Mouse (Mus musculus): Measurements from ENCODE around the gene Melk. TPM values are rescaled to one million over a fixed set of nuclear protein-coding genes. Genes with fewer than 3 reads are reported as not detected.

The Melk gene
- total RNA-seq (2021), result under 1 TPM; 0.23 to 0.64 TPM

DNA sequence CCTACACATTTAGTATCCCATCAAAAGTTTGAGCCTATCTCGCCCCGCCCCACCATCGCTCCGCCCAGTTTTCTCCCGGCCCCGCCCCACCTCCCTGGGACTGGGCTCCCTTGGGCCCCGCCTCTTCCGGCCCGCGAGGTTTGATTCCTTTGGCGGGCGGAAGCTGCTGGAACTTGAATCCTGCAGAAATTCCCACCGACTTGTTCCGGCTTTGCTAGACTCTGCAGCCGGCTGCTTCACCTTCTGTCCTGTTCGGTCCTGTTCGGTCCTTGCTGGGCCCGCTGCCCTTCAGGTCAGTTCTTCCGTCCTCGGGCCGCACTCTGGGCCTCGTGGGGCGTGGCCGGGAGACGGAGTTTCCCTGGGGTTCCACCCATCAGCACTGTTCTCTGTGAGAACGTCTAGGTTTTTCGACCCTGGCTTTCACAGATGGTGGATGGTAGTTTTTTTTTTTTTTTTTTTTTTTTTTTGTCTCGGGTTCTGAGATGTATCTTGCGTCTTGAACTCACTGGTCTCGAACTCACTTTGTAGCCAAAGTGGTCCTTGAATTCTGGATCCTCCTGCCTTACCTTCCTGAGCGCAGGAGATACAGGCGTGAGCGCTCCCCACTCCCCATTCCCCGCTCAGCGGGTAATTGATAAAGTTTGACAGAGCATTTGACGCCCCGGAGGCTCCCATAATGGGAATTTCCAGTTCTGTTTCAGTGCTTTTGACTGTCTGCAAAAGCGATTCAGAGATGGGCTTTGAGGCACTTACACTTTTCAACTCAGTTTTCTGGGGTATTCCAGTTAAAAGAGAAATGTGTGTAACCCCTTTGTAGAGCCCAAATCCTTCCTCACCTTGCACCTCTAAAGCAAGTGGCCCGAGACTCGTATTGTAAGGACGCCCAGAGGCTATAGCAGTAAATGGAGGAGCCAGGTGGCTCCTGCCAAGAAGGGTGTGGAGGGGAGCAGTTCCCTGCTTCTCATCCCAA lies at the start of gene Melk:
Melk (plus strand) TSS at position 96 of the 970 bp plus-strand sequence.
- peak; percentile 14 to 51 for DNase-seq (ENCODE audit: extremely low spot score in 1 of 2, low spot score in 1 of 2)

DNA sequence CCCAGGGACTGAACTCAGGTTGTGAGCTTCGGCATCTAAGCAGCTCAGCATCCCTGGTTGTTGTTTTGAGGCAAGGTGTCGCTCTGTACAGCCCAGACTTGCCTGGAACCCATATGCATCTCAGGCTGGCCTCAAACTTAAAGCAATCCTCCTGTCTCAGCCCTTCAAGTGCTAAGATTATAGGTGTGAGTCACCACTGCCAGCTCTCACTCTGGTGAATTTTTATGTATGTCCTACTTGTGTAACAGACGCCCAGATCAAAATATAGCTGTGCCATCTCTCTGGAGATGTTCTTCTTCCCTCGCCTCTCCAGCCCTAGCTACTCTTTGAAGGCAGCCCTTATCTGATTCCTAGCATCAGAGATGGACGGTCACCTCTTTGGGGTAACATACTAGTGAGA lies 49.2 kb upstream of the Melk start:
- DNase-seq (ENCODE audit: extremely low spot score in 1 of 2, low spot score in 1 of 2), result no peak

DNA sequence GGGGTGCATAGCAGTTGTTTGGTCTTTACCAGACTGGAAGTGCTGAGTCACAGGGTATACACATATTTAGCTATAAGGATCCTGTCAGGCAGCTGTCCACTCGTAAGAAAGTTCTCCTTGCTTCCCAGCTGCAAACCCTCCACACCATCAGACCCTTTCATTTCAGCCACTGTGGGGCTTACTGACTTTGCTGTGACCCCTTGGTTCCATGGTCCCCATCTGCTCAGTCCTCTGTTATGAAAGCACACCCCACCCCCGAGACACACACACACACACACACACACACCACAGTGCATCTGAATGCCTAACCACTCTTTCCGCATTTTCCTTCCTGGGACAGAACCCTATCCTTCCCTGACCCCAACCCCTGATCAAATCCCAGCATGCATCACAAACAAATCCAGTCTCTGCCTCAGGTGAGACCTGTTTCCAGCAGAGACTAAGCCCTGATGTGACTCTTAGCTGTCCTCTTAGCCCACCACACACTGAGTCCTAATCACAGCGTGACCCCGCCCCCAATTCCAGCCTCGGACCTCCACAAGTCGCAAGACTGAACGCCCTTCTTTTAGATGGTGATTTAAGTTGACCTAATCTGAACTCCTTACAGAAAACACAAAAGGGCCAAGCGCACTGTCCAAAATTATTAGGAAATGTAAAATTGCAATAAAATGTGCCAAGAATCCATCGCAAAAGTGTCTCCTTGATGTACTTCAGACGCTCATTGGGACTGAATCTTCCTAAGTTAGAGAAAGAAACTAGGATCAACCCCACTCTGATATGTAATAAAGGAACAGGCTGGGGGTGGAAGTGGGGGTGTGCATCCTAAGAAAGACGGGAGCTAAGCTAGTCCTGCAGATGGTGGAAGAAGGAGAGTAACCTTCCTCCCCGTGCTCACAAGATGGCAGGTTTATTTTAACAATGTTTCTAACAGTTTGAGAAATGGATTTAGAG lies 48.4 kb upstream of the Melk start:
- DNase-seq (ENCODE audit: extremely low spot score in 1 of 2, low spot score in 1 of 2), result no peak

DNA sequence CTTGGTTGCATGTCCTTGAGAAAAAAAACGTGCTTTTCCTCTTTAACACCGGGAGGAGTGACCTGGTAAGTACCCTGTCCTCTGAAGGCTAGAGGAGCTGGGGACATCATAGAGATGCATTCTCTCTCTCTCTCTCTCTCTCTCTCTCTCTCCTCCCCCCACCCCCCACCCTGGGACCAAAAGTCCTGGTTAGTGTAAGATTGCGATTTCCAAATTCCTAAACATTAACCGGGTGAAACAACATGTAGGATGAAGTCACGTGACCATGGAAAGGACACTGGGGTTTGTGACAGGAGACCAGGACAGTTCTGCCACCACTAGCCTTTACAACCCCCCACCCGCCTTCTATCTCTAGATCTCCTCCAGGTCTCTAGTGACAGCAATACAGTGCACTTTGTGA lies 47.5 kb upstream of the Melk start:
- DNase-seq (ENCODE audit: extremely low spot score in 1 of 2, low spot score in 1 of 2), result no peak

DNA sequence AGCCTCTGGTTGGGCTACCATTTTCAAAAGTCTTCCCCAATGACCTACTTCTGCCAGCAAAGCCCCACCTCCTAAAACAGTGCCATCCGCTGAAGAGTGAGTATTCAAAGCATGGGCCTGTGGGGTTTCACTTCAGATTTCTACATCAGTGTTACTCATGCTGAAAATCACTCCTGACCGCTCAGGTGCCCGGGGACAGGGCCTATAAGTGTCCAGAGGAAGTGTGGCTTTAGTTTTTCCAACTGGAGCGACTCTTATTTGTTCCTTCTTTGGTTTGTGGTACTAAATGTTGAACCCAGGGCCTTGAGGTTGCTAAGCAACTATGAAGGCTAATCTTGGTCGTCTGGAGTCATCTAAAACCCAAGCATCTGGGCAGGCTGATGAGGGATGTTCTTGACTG lies 46.1 kb upstream of the Melk start:
- DNase-seq (ENCODE audit: extremely low spot score in 1 of 2, low spot score in 1 of 2), result no peak

DNA sequence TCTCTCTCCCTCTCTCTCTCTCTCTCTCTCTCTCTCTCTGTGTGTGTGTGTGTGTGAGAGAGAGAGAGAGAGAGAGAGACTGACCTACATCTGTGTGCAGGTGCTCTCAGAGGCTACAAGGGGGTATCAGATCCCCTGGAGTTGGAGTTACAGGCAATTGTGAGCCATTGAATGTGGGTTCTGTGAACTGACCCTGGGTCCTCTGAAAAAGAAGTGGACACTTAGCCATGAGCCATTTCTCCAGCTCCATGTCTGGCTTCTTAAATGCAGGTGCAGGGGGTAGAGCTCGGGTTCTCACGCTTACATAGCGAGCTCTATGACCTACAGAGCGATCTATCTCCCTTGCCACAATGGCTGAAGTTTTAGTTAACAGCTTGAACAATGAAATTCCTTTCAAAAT lies 41.5 kb upstream of the Melk start:
- DNase-seq (ENCODE audit: extremely low spot score in 1 of 2, low spot score in 1 of 2), result no peak

DNA sequence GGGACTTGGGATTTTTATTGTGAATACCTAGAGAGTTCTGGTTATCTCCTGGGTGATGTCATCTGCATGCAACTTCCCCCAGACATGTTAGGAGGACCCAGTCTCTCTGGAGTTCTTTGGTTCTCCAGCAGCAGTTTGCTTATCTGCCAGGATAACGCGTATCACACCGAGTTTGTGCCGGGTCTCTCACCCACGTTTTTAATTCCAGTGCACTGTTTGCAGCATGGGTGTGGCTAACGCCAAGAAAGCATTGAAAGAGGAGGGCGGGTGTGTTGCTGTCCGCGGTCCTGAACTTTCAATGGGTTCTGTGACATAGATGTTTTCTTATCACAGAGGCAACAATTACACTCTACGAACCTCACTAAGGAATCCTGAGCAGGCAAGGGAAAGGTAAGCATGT lies 40.4 kb upstream of the Melk start:
- DNase-seq (ENCODE audit: extremely low spot score in 1 of 2, low spot score in 1 of 2), result peak in 1 of 2 experiments; percentile 11

DNA sequence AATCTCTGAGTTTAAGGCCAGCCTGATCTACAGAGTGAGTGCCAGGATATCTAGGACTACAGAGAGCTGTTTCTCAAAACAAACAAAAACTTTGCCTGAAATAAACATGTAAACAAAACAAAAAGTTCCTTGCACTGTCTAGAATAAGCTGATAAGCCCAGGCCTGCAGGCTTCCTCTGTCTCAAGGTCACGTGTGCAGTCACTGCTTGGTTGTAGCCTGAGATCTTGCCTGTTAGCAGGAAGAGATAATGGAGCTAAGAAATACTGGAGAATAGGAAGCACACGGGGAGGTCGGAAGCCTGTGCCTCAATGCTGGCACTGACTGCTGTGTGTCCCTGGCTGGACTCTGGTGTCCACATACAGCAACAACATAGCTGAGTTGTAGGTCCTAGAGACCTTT lies 35.2 kb upstream of the Melk start:
- DNase-seq (ENCODE audit: extremely low spot score in 1 of 2, low spot score in 1 of 2), result no peak

DNA sequence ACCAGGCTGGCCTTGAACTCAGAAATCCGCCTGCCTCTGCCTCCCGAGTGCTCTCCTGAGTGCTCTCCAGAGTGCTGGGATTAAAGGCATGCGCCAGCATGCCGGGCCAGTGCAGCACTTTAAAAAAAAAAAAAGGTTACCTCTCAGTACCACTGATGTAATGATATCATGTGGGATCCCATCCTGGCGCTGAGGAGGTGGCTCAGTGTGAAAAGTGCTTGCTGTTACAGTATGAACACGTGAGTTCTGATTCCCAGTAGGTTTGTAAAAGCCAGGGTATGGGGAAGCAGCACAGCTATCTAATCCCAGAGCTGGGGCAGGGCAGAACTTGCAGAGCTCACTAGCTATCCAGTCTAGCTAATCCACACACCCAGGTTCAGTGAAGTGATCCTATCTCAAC lies 33.2 kb upstream of the Melk start:
- no peak for DNase-seq (ENCODE audit: extremely low spot score in 1 of 2, low spot score in 1 of 2)

DNA sequence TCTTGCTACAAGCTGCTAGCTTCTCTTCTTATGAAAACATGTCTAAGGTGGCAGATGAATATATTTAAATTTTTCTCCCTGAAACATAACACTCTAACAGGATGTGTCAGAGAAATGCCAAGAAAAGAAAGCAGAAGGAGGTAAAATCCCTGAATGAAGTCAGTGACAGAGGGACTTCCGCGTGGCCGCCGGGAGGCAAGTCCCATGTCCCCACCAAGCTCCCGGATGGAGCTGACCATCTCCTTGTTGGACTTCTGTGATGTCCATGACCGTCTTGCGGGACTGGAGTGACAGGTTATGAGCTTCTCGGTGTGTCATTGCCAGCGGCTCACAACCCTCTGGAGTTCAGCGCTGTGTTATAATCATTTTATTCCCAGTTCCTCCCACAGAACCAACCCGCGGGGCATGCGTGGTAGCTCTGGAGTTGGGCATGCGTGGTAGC lies 31.3 kb upstream of the Melk start:
- DNase-seq (ENCODE audit: extremely low spot score in 1 of 2, low spot score in 1 of 2), result no peak

DNA sequence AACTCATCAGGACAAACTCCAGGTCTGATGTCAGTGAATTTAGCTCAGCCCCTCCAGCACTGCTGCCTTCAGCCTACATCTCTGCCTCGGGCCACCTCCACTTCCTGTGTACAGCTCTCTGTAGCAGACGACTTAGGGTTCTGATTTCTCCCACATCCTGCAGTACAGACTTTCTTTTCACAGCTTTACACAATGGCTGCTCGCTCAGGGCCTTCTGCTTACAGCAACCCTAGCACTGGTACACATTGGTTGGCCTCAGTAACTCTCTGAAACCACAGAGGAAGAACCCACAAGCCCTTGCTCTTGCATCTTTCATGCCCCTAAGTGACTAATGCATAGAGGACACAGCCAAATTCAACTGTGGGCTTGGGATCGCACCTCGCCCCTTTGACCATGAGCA lies 29.5 kb upstream of the Melk start:
- DNase-seq (ENCODE audit: extremely low spot score in 1 of 2, low spot score in 1 of 2), result no peak

DNA sequence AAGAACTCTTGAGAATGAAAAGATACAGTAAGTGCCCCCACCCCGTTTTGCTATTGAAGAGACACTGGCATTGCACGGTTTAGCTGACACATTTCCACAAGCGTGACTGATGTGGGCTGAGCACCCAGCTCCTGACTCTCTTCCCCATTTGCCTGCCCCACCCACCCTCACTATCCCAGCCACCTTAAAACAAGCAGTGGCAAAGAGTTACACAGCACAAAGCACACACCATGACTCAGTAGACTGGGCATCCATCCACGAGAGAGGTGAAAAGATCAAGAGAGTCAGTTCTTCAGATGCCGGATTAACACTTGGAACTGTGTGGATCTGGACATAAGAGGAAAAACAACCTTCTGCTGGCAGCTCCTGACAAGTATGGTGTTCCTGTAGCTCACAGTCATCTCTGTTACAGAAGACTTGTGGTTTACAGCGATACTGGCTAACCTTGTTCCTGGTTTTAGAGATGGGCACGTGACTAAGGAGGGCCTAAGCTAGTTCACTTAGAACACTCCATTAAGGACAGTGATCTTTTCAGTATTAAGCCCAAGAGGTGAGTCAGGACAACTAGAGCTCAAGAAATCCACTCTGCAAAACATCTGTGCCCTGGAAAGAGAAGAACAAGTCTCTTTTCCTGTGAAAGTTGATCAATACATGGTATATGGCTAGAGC lies 18.9 kb upstream of the Melk start:
- DNase-seq (ENCODE audit: extremely low spot score in 1 of 2, low spot score in 1 of 2), result no peak

DNA sequence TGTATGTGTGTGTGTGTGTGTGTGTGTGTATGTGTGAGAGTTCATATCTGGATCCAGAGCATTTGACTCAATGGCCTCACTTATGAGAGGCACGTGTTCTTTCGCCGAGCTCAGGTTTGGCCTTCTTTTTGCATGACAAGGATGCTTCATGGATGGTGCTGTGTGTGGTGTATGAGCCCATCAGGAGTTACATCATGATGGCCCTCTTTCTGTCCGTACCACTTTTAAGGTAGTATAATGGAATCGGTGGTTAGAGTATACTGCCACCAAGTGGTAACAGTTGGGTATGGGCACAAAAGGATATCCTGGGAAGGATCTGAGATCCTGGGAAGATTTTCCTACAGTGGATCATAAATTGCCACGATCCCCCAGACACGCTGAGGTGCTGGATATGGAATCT lies 8.1 kb upstream of the Melk start:
- DNase-seq (ENCODE audit: extremely low spot score in 1 of 2, low spot score in 1 of 2), result peak; percentile 35 to 55

DNA sequence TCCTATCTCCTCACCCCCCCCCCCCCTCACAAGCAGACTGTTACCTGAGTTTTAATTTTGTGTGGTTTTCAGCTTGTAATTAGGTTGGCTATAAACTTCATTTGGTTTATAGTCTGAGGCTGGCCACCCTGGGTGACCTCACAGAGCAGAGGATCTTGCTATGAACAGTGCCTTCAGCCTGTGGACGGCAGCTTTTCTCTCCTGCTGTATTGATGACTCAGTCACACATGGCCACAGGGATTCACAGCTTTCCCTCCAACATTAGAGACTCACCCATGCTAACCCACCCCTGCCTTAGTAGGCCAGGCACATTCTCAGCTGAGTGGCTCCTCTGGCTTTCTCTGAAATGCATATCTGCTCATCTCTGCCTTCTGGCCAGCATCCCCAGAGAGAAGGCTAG lies 4.8 kb upstream of the Melk start:
- DNase-seq (ENCODE audit: extremely low spot score in 1 of 2, low spot score in 1 of 2), result no peak

DNA sequence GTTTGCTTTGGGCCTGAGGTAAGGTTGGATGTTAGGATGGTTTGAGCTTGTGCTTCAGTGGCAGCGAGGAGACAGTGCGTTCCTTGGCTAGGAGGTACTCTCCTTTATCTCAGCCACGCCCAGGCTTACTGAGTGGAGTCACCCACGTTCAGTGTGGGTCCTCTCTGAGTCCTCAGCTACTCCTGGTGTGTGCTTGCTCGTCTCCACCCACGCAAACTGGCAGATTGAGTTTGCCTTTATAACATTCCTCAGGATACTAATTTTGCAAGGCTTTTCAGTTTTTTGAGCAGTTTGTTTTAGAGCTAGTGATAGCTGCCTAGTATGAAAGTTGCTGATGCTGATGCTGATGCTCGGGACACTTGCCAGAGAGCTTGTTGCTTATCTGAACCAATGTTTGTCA lies 5.9 kb downstream of the Melk start:
- no peak for DNase-seq (ENCODE audit: extremely low spot score in 1 of 2, low spot score in 1 of 2)

DNA sequence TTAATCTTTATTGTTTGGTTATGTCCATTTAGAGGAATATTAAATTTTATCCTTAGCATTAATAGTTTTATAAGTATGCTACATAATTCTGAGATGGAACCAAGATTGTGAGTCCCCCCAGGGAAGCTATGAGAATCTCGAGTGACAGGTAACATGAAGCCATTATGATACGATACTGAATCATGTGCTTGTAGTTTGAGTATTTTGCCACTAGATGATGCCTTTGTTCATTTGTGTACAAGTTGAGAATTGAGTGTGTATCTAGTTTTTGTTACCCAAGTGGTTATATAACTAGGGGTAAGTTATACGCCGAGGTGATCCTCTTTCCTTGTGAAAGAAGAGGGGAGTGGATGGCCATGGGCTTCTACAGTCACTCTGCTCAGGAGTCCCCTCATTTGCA lies 9.8 kb downstream of the Melk start:
- DNase-seq (ENCODE audit: extremely low spot score in 1 of 2, low spot score in 1 of 2), result no peak

DNA sequence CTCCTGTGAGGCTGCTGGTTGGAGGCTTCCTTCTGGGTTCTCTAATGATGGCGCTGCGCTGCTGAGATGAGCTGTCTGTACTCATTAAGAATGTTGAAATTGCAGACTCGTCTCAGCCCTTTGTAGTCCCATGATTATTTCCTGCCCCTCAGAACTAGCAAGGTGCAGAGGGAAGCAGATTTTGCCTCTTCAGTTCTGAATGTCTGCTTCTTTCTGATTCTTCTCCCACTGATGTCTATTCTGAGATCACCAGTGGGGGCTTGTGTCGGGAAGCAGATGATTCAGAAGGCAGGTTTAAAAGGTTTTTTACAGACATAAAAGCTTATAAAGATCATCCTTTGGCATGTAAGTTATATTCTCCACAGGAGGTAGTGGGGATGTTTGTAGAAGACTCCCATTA lies 10.2 kb downstream of the Melk start:
- no peak for DNase-seq (ENCODE audit: extremely low spot score in 1 of 2, low spot score in 1 of 2)

DNA sequence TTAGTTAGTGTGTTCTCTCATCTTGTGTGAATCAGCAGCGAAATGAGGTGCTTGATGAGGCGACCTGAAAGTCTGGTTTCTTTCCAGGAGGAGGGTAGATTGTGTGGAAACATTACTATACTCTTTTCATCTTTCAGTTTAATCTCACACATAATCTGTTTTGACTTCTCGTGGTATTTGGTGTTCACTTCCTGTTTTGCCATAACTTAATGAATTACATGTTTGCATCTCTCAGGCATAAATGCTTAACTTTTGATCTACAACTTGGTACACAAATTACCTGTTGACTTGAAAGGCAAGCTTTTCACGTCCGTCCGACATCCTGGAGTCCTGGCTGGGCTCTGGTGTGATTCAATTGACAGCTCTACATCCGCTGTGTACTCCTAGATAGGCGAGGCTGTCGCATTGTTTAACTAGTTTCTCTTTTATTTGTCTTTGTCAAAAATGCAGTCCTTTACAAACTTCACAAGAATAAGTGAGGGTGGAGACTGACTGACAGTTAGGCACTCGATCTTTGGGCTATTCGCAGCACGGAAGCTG lies 15.7 kb downstream of the Melk start:
- DNase-seq (ENCODE audit: extremely low spot score in 1 of 2, low spot score in 1 of 2), result no peak

DNA sequence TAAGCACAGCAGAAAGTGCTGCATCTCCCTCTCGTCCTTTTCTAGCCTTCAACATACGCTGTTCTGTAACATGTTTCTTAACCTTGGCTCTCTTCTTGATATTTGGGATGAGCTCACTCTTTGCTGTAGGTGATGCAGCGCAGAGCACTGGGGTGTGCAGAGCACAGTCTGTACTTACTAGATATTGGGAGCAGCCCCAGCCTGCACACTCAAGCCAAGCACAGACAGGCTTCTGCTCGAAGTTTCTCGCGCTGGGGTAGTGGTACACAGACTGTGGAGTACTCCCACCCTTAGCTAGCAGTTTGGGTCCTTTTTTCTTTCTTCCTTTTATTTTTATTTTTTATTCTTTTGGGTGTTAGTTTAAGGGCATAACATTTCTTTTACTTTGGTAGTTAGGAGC lies 19.8 kb downstream of the Melk start:
- no peak for DNase-seq (ENCODE audit: extremely low spot score in 1 of 2, low spot score in 1 of 2)

DNA sequence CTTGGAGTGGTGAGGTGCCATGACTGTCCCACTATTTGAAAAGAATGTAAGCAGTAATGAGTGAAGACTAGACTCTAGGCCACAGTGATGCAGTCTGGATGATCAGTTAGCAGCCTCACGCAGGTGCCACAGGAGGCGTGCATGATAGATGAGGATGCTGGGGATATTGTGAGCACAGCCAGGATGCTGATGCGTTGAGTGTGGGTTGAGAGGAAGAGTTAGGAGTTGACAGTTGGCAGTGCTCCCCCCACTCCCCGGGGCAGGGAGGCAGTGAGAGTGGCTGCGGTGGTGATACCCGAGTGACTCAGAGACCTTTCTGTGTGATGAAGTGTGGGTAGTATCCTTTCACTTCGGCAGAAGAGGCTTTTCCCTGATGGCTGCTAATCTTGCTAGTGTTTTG lies 21.4 kb downstream of the Melk start:
- no peak for DNase-seq (ENCODE audit: extremely low spot score in 1 of 2, low spot score in 1 of 2)

Measured in layer of hippocampus, postnatal 25 days (tissue).